Mouse (Mus musculus): ENCODE measurements around the gene Aurkb. TPM values are rescaled to one million over a fixed set of nuclear protein-coding genes. Genes with fewer than 3 reads are reported as not detected.

Aurkb gene
- polyA plus RNA-seq, 1 experiment from 2014 or later, result 236 TPM

DNA sequence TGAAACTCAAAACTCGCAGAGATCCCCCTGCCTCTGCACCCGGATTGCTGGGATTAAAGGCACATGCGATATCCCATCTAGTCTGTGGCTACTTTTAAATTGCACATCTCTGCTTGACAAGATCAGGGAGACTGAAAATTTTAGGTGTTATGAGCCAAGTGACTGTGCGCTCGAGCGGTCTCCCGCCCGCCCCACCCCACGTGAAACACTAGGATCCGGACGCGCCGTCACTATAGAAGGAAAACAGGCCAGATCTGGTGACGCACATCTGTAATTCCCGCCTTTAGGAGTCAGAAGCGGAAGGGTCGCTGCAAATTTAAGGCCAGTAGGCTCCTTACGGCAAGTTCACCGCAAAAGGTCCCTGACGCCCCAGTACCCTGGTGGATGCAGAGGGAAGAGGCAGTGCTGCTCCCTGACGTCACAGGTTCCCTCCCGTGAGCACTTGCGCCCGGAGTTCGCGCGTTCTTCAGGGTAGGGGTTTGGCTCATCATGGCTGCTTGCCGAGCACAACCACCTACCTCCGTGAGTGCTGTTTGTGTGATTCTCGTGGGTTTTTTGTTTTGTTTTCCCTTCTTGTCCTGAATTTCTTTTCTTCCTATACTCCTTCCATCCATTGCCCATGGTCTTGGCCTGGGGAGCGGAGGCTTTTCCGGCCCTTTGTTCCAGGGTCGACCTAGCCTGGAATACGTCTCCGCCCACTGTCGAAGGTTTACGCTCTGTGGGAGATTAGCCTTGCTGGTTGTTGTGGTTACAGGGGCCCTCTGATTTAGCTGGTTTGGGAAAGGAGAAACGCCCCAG lies 29.6 kb upstream of the Aurkb start, which contains the start of gene Ctc1:
Gene Ctc1 (plus strand): TSS at position 268 of the 798 bp plus-strand sequence.
- H3K36me3 ChIP-seq (replicated peaks), result peaks cover 4% of the 10 kb centered on the region
- peak within 1 kb of the TSS; percentile 71 for H3K4me3 ChIP-seq
- H3K4me1 ChIP-seq, result peaks cover 35% of the 10 kb centered on the region
- DNase-seq (ENCODE audit: extremely low spot score, low spot score), result peak; percentile 94
- no peaks in the 10 kb centered on the region for H3K27me3 ChIP-seq (ENCODE audit: poor library complexity, severe bottlenecking)
- WGBS, result 6% methylated on average over 38 of the region's 38 CpGs
- peak within 1 kb of the TSS; percentile 96 for H3K27ac ChIP-seq
- no peaks in the 10 kb centered on the region for H3K9me3 ChIP-seq

- Histone ChIP-seq H3K36me3 (replicated peaks) (peaks cover 13% of the 10 kb centered on the region), H3K27ac (peak overlapping the region; percentile 96), H3K4me3 (peak overlapping the region; percentile 71), H3K9me3 (no peaks in the 10 kb centered on the region), H3K4me1 (peaks cover 26% of the 10 kb centered on the region), H3K27me3 (ENCODE audit: poor library complexity, severe bottlenecking) (no peaks in the 10 kb centered on the region)
- DNase-seq (ENCODE audit: extremely low spot score, low spot score), result no peak
- WGBS, result 63% methylated on average over 3 of the region's 3 CpGs
Observed at GRCm38 (mm10) chr11:69016755-69017154, 28.7 kb upstream of the Aurkb start.

- no peak for DNase-seq (ENCODE audit: extremely low spot score, low spot score)
- Histone ChIP-seq H3K9me3 (no peaks in the 10 kb centered on the region), H3K27ac (no peak overlapping the region), H3K4me1 (peaks cover 14% of the 10 kb centered on the region), H3K4me3 (no peak overlapping the region), H3K27me3 (ENCODE audit: poor library complexity, severe bottlenecking) (no peaks in the 10 kb centered on the region), H3K36me3 (replicated peaks) (peaks cover 53% of the 10 kb centered on the region)
Observed at GRCm38 (mm10) chr11:69020691-69021090, 24.8 kb upstream of the Aurkb start.

DNA sequence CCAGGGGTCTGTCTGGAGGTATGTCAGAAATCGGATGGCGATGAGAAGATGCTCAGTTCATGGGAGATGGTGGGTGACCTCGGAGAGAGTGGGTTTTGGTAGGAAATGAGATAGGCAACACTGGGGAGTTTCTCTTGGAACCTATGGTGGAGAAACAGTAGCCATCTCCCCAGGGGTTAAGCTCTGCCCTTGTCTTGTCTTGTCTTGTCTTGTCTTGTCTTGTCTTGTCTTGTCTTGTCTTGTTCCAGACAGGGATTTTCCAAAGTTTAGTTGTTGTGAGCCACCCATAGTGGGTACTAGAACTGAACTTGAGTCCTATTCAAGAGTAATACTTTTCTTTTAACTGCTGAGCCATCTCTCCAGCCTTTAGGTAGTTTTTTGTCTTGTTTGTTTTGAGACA lies 18.9 kb upstream of the Aurkb start:
- Histone ChIP-seq H3K4me1 (no peaks in the 10 kb centered on the region), H3K9me3 (no peaks in the 10 kb centered on the region), H3K4me3 (no peak overlapping the region), H3K27me3 (ENCODE audit: poor library complexity, severe bottlenecking) (no peaks in the 10 kb centered on the region), H3K27ac (no peak overlapping the region), H3K36me3 (replicated peaks) (peaks cover 100% of the 10 kb centered on the region)
- WGBS, result 94% methylated on average over 3 of the region's 3 CpGs
- DNase-seq (ENCODE audit: extremely low spot score, low spot score), result no peak

- H3K4me3 ChIP-seq, result no peak overlapping the region
- H3K36me3 ChIP-seq (replicated peaks), result peaks cover 98% of the 10 kb centered on the region
- no peaks in the 10 kb centered on the region for H3K9me3 ChIP-seq
- H3K4me1 ChIP-seq, result no peaks in the 10 kb centered on the region
- no peaks in the 10 kb centered on the region for H3K27me3 ChIP-seq (ENCODE audit: poor library complexity, severe bottlenecking)
- no peak for DNase-seq (ENCODE audit: extremely low spot score, low spot score)
- H3K27ac ChIP-seq, result no peak overlapping the region
- 72% methylated on average over 2 of the region's 2 CpGs for WGBS
Observed at GRCm38 (mm10) chr11:69028805-69029204, 16.6 kb upstream of the Aurkb start.

GRCm38 (mm10) chr11:69033552-69033951 lies 11.9 kb upstream of the Aurkb start:
- Histone ChIP-seq H3K27ac (no peak overlapping the region), H3K4me3 (no peak overlapping the region), H3K27me3 (ENCODE audit: poor library complexity, severe bottlenecking) (no peaks in the 10 kb centered on the region), H3K9me3 (no peaks in the 10 kb centered on the region), H3K36me3 (replicated peaks) (peaks cover 77% of the 10 kb centered on the region), H3K4me1 (peaks cover 24% of the 10 kb centered on the region)
- no peak for DNase-seq (ENCODE audit: extremely low spot score, low spot score)
- 73% methylated on average over 9 of the region's 9 CpGs for WGBS

DNA sequence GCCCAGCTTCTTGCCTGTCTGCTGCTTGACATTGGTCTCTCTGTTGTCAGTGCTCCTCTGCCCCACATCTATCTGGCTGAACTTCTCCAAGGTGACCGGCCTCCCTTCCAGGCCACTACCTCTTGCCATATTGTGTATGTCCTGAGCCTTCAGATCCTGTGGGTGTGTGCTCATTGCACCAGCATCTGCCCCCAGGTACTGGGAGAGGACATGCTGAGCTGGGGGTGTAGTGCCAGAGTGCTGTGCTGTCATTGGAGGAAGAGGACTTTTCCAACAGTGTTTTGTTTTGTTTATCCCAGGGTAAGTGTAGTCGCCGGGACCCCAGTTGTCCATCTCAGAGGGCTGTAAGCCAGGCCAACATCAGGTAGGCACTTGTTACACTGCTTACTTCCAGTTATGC lies 10.9 kb upstream of the Aurkb start:
- Histone ChIP-seq H3K36me3 (replicated peaks) (peaks cover 67% of the 10 kb centered on the region), H3K4me1 (peaks cover 34% of the 10 kb centered on the region), H3K9me3 (no peaks in the 10 kb centered on the region), H3K4me3 (no peak overlapping the region), H3K27ac (no peak overlapping the region), H3K27me3 (ENCODE audit: poor library complexity, severe bottlenecking) (no peaks in the 10 kb centered on the region)
- no peak for DNase-seq (ENCODE audit: extremely low spot score, low spot score)
- WGBS, result 94% methylated on average over 3 of the region's 3 CpGs

GRCm38 (mm10) chr11:69035411-69035810 lies 10.0 kb upstream of the Aurkb start:
- Histone ChIP-seq H3K27ac (peak overlapping the region; percentile 81), H3K27me3 (ENCODE audit: poor library complexity, severe bottlenecking) (no peaks in the 10 kb centered on the region), H3K36me3 (replicated peaks) (peaks cover 59% of the 10 kb centered on the region), H3K4me1 (peaks cover 35% of the 10 kb centered on the region), H3K4me3 (peak overlapping the region; percentile 64), H3K9me3 (no peaks in the 10 kb centered on the region)
- WGBS, result 80% methylated on average over 9 of the region's 9 CpGs
- DNase-seq (ENCODE audit: extremely low spot score, low spot score), result no peak

GRCm38 (mm10) chr11:69035849-69036248 lies 9.6 kb upstream of the Aurkb start:
- peaks cover 35% of the 10 kb centered on the region for H3K4me1 ChIP-seq
- H3K36me3 ChIP-seq (replicated peaks), result peaks cover 55% of the 10 kb centered on the region
- peak; percentile 83 for DNase-seq (ENCODE audit: extremely low spot score, low spot score)
- WGBS, result 10% methylated on average over 8 of the region's 8 CpGs
- H3K4me3 ChIP-seq, result peak overlapping the region; percentile 64
- peak overlapping the region; percentile 81 for H3K27ac ChIP-seq
- H3K9me3 ChIP-seq, result no peaks in the 10 kb centered on the region
- no peaks in the 10 kb centered on the region for H3K27me3 ChIP-seq (ENCODE audit: poor library complexity, severe bottlenecking)

GRCm38 (mm10) chr11:69036486-69037230 lies 8.8 kb upstream of the Aurkb start:
- peak overlapping the region; percentile 64 for H3K4me3 ChIP-seq
- 10% methylated on average over 20 of the region's 20 CpGs for WGBS

GRCm38 (mm10) chr11:69037231-69038061 lies 8.0 kb upstream of the Aurkb start:
- peaks cover 35% of the 10 kb centered on the region for H3K4me1 ChIP-seq
- peak overlapping the region; percentile 87 for H3K27ac ChIP-seq
- peaks cover 40% of the 10 kb centered on the region for H3K36me3 ChIP-seq (replicated peaks)
- peak overlapping the region; percentile 64 for H3K4me3 ChIP-seq
- H3K27me3 ChIP-seq (ENCODE audit: poor library complexity, severe bottlenecking), result no peaks in the 10 kb centered on the region
- WGBS, result under 1% methylated on average over 34 of the region's 34 CpGs
- no peaks in the 10 kb centered on the region for H3K9me3 ChIP-seq
- DNase-seq (ENCODE audit: extremely low spot score, low spot score), result peak; percentile 89

More at GRCm38 (mm10) chr11:69036486-69037230, 8.8 kb upstream of the Aurkb start:
- peak; percentile 89 for DNase-seq (ENCODE audit: extremely low spot score, low spot score)
- H3K4me1 ChIP-seq, result peaks cover 35% of the 10 kb centered on the region
- H3K36me3 ChIP-seq (replicated peaks), result peaks cover 46% of the 10 kb centered on the region
- peak overlapping the region; percentile 87 for H3K27ac ChIP-seq
- H3K9me3 ChIP-seq, result no peaks in the 10 kb centered on the region
- H3K27me3 ChIP-seq (ENCODE audit: poor library complexity, severe bottlenecking), result no peaks in the 10 kb centered on the region

GRCm38 (mm10) chr11:69038173-69038572 lies 7.3 kb upstream of the Aurkb start:
- Histone ChIP-seq H3K36me3 (replicated peaks) (peaks cover 33% of the 10 kb centered on the region), H3K4me3 (peak overlapping the region; percentile 64), H3K27me3 (ENCODE audit: poor library complexity, severe bottlenecking) (no peaks in the 10 kb centered on the region), H3K4me1 (peaks cover 35% of the 10 kb centered on the region), H3K9me3 (no peaks in the 10 kb centered on the region), H3K27ac (no peak overlapping the region)
- DNase-seq (ENCODE audit: extremely low spot score, low spot score), result no peak
- 76% methylated on average over 5 of the region's 5 CpGs for WGBS

All from forebrain, embryonic 10.5 days (tissue).